ENCODE assay signal across 9 mouse cellular contexts in the genomic region with DNA sequence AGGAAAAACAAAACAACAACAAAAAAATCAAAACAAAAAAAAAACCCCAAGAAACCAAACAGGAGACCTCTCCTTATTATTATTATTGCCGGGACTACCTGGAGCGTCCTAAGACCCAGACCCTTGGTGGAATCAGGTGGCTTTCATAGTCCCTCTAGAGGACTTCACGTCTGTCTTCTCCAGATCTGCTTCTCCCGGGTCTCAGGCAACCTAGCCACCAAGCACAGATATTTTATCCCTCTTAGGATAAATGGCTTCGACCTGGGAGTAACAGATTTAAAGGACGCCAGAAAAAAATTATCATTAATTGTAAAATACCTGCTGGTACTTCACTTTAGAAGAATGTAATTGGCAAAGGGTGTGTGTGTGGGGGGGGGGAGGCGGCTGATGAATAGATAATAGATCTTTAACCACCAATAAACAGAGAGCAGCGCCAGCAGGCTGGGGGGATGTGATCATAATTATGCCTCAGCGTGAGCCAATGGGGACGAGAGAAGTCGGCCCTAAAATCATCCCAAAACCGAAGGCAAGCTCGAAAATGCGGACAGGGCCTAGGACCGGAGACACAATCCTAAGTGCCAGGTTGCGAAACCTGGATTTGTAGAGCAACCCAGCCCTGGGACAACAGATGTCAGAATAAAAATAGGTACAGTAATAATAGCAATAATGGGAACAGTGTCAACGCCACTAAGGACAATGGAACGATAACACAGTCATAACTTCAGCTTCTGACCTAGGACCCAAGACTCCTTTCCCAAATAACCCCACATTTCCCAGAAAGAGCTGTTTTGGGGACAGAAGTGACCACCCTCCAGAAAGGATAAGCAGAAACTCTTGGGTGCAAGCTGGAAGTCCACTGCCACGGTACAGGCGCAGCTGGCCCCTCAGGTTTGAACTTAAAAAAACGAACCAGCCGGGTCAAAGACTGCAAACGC. TPM values are rescaled to one million over a fixed set of nuclear protein-coding genes. Genes with fewer than 3 reads are reported as not detected.
DNase-seq lines count a peak whose midpoint lies in the region; ATAC-seq and TF ChIP-seq lines count a peak whose summit lies in the region.
"Had no signal": no experiment of that assay in that cellular context is flagged by ENCODE, and none has a peak within 500 bp of the region (broad histone marks: within the 10 kb centered on the region; RNA-seq: fewer than 3 reads in every experiment).

No protein-coding gene starts in this region.

- ATAC-seq in hindbrain, postnatal 0 days, result no peak

- peak overlapping the region; percentile 53 for H3K4me3 ChIP-seq in hindbrain, embryonic 10.5 days
- H3K4me3 ChIP-seq in hindbrain, postnatal 0 days (ENCODE audit: low read length), result no peak overlapping the region

- H3K9ac ChIP-seq in hindbrain, postnatal 0 days (replicated peaks; ENCODE audit: low read length), result no peak overlapping the region

- H3K36me3 ChIP-seq in hindbrain, embryonic 10.5 days, result no peaks in the 10 kb centered on the region
- no peaks in the 10 kb centered on the region for H3K36me3 ChIP-seq in hindbrain, postnatal 0 days (ENCODE audit: insufficient read depth, low read length)

- no peak overlapping the region for H3K27ac ChIP-seq in hindbrain, embryonic 10.5 days
- H3K27ac ChIP-seq in hindbrain, postnatal 0 days, result no peak overlapping the region

- peaks cover 27% of the 10 kb centered on the region for H3K4me1 ChIP-seq in hindbrain, embryonic 10.5 days (replicated peaks)
- H3K4me1 ChIP-seq in hindbrain, postnatal 0 days (ENCODE audit: insufficient read depth, low read length), result no peaks in the 10 kb centered on the region

- no peaks in the 10 kb centered on the region for H3K9me3 ChIP-seq in hindbrain, embryonic 10.5 days
- H3K9me3 ChIP-seq in hindbrain, postnatal 0 days (ENCODE audit: low read length), result no peaks in the 10 kb centered on the region

- TF ChIP-seq CTCF in hindbrain, postnatal 0 days (IDR thresholded peaks at IDR 0.05; ENCODE audit: low read depth), result no peak
- TF ChIP-seq CTCF in brain, embryonic 14.5 days (IDR thresholded peaks at IDR 0.05; ENCODE audit: borderline replicate concordance, extremely low read depth, insufficient read depth, insufficient read length), result no peak

- H3K27me3 ChIP-seq in hindbrain, embryonic 10.5 days (ENCODE audit: insufficient read depth, poor library complexity, severe bottlenecking), result peaks cover 100% of the 10 kb centered on the region
- H3K27me3 ChIP-seq in hindbrain, postnatal 0 days (ENCODE audit: insufficient read depth, low read length), result peaks cover 71% of the 10 kb centered on the region

- no peak overlapping the region; the same call in 1 of the 2 replicates for H3K4me2 ChIP-seq in hindbrain, postnatal 0 days (ENCODE audit: low read depth, low read length)

- peak; percentile 57 for DNase-seq in hindbrain, embryonic 10.5 days (ENCODE audit: low spot score)
- no peak for DNase-seq in hindbrain, postnatal 0 days (ENCODE audit: low spot score)
- DNase-seq in brain, embryonic 14.5 days (ENCODE audit: low read depth), result peak; percentile 96
- peak; percentile 74 for DNase-seq in forelimb bud, embryonic 11.5 days (ENCODE audit: low read depth, low spot score)
- DNase-seq in layer of hippocampus, postnatal 36 days, result peak; percentile 82 to 83
- peak; percentile 58 for DNase-seq in skeletal muscle tissue, adult 2 months (ENCODE audit: low read depth, low spot score)
- DNase-seq in cerebellum, adult 11 months, result no peak
- no peak for DNase-seq in lung, postnatal 14 days

- WGBS in hindbrain, embryonic 10.5 days, result 2% methylated on average over 23 of the region's 23 CpGs
- 2% methylated on average over 23 of the region's 23 CpGs for WGBS in hindbrain, postnatal 0 days

- no peak for TF ChIP-seq POLR2A in brain, embryonic 14.5 days (IDR thresholded peaks at IDR 0.05; ENCODE audit: borderline replicate concordance, extremely low read depth, insufficient read depth, insufficient read length, poor library complexity, severe bottlenecking)

RNA-seq across cellular contexts. Expression of gene Emx2, which starts 0.9 kb away (rescaled TPM):
- polyA plus RNA-seq in hindbrain, embryonic 10.5 days (2016; fragmentation: Nextera tagmentation; extraction: Ambion mirVana), result 1.2 and 2.3 TPM in 2 replicates
- total RNA-seq in hindbrain, postnatal 0 days (2014; rRNA removed), result 0.18 and 0.47 TPM in 2 replicates
- polyA plus RNA-seq in hindbrain, postnatal 0 days (2015; fragmentation: Nextera tagmentation; extraction: Ambion mirVana), result 0.08 and 0.15 TPM in 2 replicates
- 17.7 and 20.7 TPM in 2 replicates for polyA plus RNA-seq in brain, embryonic 14.5 days (2012; rRNA removed)
- total RNA-seq in layer of hippocampus, postnatal 36 days (2021), result 10 to 100 TPM; 27.0 to 29.0 TPM
- polyA plus RNA-seq: liver, embryonic 16.5 days had no signal

Comparison
In these comparisons a context has a peak if more than half of its experiments do, and no peak if none do; other contexts are left out.
1. DNase-seq: peak in hindbrain, embryonic 10.5 days (single experiment), brain, embryonic 14.5 days (single experiment), forelimb bud, embryonic 11.5 days (single experiment), layer of hippocampus, postnatal 36 days (2 of 2) and skeletal muscle tissue, adult 2 months (single experiment); none in hindbrain, postnatal 0 days (single experiment), cerebellum, adult 11 months (single experiment) and lung, postnatal 14 days (single experiment).